Mouse (Mus musculus) R1 (cell line): ENCODE data around the gene Gm4924.

Experiments
- DNase-seq: peaks from one replicate; pipeline ENCODE4 v3.0.0-alpha.2; 2018; ENCODE audit warnings: low read depth, low spot score

Gm4924 gene

DNA sequence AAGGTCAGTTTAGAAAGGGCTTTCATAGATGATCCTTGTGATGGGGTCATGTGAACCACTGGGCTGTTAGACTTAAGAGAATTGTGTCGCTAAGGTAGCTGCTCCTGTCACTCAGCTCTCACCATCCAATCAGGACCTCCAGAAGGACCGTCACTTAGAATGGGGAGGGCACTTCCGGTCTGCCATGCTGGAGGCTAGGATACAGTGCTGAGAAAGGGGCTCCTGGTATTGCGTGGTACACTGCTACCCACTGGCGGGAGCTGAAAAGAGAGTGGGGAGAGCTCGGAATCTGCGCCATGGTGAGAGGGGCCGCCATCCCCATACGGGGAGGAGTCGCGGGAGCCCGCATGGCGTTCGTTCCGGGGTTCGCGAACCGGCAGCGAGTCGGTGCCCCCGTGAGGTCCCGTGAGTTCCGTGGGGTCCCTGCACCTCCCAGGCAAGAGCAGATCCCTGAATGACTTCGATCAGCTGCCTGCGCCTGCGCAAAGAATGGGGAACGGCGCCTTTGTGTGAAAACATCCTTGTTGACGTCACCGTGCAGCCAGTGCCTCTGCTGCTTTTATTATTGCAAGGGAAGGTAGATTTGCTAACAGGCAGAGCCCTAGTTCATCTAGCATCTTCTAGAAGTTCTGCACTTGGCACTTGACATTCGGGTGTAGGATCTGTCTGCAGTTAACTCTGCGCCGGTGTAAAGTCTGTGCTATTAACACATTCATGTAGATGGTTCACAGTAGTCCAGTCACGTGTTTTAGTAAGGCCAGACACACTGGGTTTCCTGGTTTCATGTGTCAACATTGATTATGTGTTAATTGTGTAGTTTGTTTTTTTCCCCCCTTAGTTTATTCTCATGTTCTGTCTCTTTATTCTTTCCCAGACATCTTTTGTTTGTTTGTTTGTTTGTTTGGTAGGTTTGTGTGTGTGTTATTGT lies at the start of gene Gm4924:
Gene Gm4924, plus strand, starts transcription at position 173 of the 928 bp plus-strand sequence.
- DNase-seq = peak; percentile 98

DNA sequence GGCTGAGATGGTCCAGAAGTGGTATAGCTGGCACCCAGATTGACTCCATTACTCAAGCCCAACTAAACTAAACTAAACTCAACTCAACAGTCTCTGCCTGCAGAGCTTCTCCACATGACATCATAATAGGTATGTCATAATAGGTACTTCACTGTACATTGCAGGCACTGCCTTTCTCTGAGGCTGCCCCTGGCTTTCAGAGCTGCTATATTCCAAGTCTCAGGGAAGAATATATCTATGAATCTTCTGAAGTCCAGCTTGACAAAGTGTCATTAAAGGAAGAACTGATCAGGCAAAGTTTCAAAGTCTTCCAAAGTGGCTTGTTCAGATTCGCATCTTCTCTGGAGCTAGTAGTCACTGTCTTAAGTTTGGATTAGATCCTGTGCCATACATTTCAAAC lies 37.6 kb upstream of the Gm4924 start, which contains the start of gene 4932415D10Rik:
Gene 4932415D10Rik, minus strand, starts transcription at position 101 of the 400 bp plus-strand sequence.
- DNase-seq = no peak

GRCm38 (mm10) chr10:82320134-82320533 lies 33.9 kb upstream of the Gm4924 start:
- peak; percentile 54 for DNase-seq

DNA sequence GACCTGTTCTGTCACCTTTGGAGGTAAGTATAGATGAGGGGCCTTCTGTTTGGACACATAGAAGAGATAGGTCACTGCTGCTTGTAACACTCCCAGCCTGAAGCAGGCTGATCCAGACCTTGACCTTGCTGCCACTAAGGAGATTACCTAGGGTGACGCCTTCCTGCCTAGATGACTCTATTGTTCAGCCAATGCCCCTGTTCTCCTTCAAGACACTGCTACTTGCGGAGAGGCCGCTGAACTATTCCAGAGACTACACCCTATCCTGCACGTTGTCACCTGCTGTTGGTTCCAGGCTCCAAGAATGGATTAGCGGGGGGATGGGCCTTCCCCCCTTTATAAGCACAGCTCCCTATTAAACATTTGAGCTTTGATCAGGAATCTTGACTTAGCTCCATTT lies 24.2 kb upstream of the Gm4924 start:
- peak; percentile 83 for DNase-seq

- peak; percentile 62 for DNase-seq
These were observed 1.3 kb downstream of the Gm4924 start for GRCm38 (mm10) chr10:82355401-82355800.

DNA sequence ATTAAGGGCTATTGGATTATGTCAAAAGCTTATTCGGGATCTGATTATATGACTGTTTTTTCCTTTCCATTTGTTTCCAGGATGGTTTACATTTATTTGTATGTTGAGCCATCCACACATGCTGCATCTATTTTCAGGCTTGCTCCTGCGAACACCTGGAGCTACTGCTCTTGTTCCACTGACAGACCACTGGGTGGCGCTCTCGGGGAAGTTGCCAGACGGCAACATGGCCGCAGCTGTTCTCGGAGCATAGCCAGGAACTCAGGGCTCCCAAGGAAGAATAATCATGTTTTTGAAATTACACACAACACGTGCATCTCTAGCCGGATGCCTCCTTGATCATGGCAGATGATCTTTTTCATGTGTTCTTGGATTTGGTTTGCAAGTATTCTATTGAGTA lies 7.9 kb downstream of the Gm4924 start:
- peak; percentile 66 for DNase-seq

DNA sequence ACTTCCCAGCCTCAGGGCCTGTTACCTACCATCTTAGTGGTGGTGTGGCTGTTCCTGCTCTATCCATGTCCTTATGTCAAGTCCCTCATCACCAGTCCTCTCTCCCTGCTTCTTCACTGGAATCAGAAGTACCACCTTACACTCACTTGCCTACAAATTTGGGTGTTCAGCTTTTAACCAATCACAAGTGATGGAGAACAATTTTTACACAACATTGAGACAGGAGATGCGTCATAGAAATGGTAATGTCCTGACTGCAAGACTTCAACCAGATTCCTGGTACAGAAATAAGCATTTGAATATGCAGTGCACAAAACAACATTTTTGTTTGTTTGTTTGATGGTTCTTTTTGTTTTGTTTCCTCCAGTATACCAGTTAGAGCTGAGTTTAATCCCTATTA lies 28.9 kb downstream of the Gm4924 start:
- peak; percentile 63 for DNase-seq

DNA sequence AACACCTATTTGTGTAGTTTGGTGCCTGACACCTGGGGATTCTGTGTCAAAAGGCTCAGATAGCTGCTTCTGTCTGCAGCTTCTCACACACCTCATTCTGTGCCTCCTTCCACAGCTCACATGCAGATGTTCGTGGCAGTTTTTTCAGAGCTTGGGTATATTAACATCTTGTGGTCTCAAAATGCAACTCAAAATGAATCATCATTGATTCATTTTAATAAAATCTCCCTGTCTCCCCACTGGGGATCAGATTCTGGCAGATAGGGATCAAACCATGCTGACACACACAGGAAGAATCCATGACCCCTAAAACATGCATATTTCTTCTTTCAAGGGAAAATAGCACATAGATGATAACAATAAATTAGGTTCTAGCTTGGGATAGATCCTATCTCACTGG lies 55.5 kb downstream of the Gm4924 start:
- DNase-seq = no peak

- DNase-seq = no peak
These were observed 69.6 kb downstream of the Gm4924 start for GRCm38 (mm10) chr10:82423631-82424030.
